Mouse (Mus musculus) hindbrain, embryonic 14.5 days (tissue): Measurements from ENCODE around the gene Tnxb. TPM values are rescaled to one million over a fixed set of nuclear protein-coding genes. Genes with fewer than 3 reads are reported as not detected.

ENCODE experiments used
- ATAC-seq: fragments of 200-750 bp; cut with Nextera tagmentation; 2 replicates; pipeline ENCODE4 v1.8.0; 2017; ENCODE audit warnings: moderate number of reproducible peaks, mild to moderate bottlenecking, moderate TSS enrichment, moderate library complexity; ENCODE audit not compliant: low FRiP score
- DNase-seq: peaks from one replicate; pipeline ENCODE4 v3.0.0-alpha.2; 2015; ENCODE audit warnings: low spot score
- H3K27ac ChIP-seq: fragments of 300-500 bp; sonication (generic); 2 replicates; pipeline ENCODE4 v1.5.1; 2014; ENCODE audit warnings: mild to moderate bottlenecking, moderate library complexity
- H3K27me3 ChIP-seq: fragments of 300-500 bp; sonication (generic); 2 replicates; pipeline ENCODE4 v1.6.1; 2014; ENCODE audit warnings: mild to moderate bottlenecking, low read length, mixed read lengths; ENCODE audit not compliant: control insufficient read depth, insufficient read depth
- H3K36me3 ChIP-seq: fragments of 300-500 bp; sonication (generic); replicated peaks from 2 replicates; pipeline ENCODE4 v1.6.1; 2014; ENCODE audit not compliant: control insufficient read depth, insufficient read depth
- H3K4me1 ChIP-seq: fragments of 300-500 bp; sonication (generic); replicated peaks from 2 replicates; pipeline ENCODE4 v1.6.1; 2014; ENCODE audit warnings: antibody characterized with exemption, low read length, mixed read lengths; ENCODE audit not compliant: control insufficient read depth, insufficient read depth
- H3K4me2 ChIP-seq: fragments of 300-500 bp; sonication (generic); replicated peaks from 2 replicates; pipeline ENCODE4 v1.6.1; 2014; ENCODE audit warnings: mild to moderate bottlenecking, moderate library complexity
- H3K4me3 ChIP-seq: fragments of 300-500 bp; sonication (generic); replicated peaks from 2 replicates; pipeline ENCODE4 v1.5.1; 2014; ENCODE audit warnings: mild to moderate bottlenecking, low read length
- H3K9ac ChIP-seq: fragments of 300-500 bp; sonication (generic); 2 replicates; pipeline ENCODE4 v1.6.1; 2014
- H3K9me3 ChIP-seq: fragments of 300-500 bp; sonication (generic); 2 replicates; pipeline ENCODE4 v1.6.1; 2016; ENCODE audit warnings: low read length; ENCODE audit not compliant: control insufficient read depth
- WGBS: fragments of 180-500 bp; shearing (Covaris S2); extraction: QIAGEN DNeasy Blood & Tissue Kit; methylation state at CpG from one replicate; pipeline ENCODE4 v1.1.7; 2014; 5-methylcytosine and 5-hydroxymethylcytosine counted together
- polyA plus RNA-seq: library from polyadenylated mRNA; unstranded; fragments of >200 nt; fragmentation: Nextera tagmentation; extraction: Ambion mirVana; gene quantifications from 2 replicates; pipeline ENCODE4 v1.2.1, GENCODE M21; 2014

Gene Tnxb
- polyA plus RNA-seq, 1 experiment from 2014 or later: 0.24 TPM

- Histone ChIP-seq H3K27me3 (peaks cover 23% of the 10 kb centered on the region), H3K27ac (peak within 1 kb of the TSS; percentile 90), H3K36me3 (peaks cover 7% of the 10 kb centered on the region; the same call in 1 of the 2 replicates), H3K9ac (peak within 1 kb of the TSS; percentile 72), H3K9me3 (no peaks in the 10 kb centered on the region), H3K4me3 (peak within 1 kb of the TSS; percentile 74), H3K4me1 (peaks cover 46% of the 10 kb centered on the region), H3K4me2 (peak within 1 kb of the TSS; percentile 85)
- ATAC-seq (peak; percentile 56), DNase-seq (peak; percentile 68)
- 0% methylated on average over 16 of the region's 16 CpGs for WGBS
These were observed 41.0 kb upstream of the Tnxb start, which contains the start of gene Prrt1 for GRCm38 (mm10) chr17:34629221-34629751. Gene Prrt1 (plus strand): TSS chr17:34629533.

GRCm38 (mm10) chr17:34629796-34630603 lies 40.3 kb upstream of the Tnxb start:
- peak overlapping the region; percentile 85 for H3K4me2 ChIP-seq
- no peak for DNase-seq
- ATAC-seq: no peak
- peak overlapping the region; percentile 90; the same call in 1 of the 2 replicates for H3K27ac ChIP-seq
- H3K4me3 ChIP-seq: peak overlapping the region; percentile 74
- H3K4me1 ChIP-seq: peaks cover 46% of the 10 kb centered on the region
- 0 out of 2 replicates have a peak, but pooled peaks cover 5% of the 10 kb centered on the region for H3K36me3 ChIP-seq
- peak overlapping the region; percentile 72 for H3K9ac ChIP-seq
- WGBS: 13% methylated on average over 12 of the region's 12 CpGs
- peaks cover 23% of the 10 kb centered on the region for H3K27me3 ChIP-seq
- H3K9me3 ChIP-seq: no peaks in the 10 kb centered on the region

- ATAC-seq (no peak), DNase-seq (no peak)
- Histone ChIP-seq H3K27ac (no peak overlapping the region), H3K9ac (peak overlapping the region; percentile 72), H3K9me3 (no peaks in the 10 kb centered on the region), H3K36me3 (no peaks in the 10 kb centered on the region), H3K4me2 (peak overlapping the region; percentile 85), H3K4me3 (peak overlapping the region; percentile 74), H3K27me3 (peaks cover 23% of the 10 kb centered on the region), H3K4me1 (peaks cover 46% of the 10 kb centered on the region)
- 3% methylated on average over 47 of the region's 48 CpGs for WGBS
These were observed 39.5 kb upstream of the Tnxb start for GRCm38 (mm10) chr17:34630761-34631301.

- no peak for ATAC-seq
- 4% methylated on average over 12 of the region's 12 CpGs for WGBS
- H3K4me1 ChIP-seq: peaks cover 39% of the 10 kb centered on the region
- no peak for DNase-seq
- peak overlapping the region; percentile 74 for H3K4me3 ChIP-seq
- H3K27me3 ChIP-seq: peaks cover 23% of the 10 kb centered on the region
- no peaks in the 10 kb centered on the region for H3K9me3 ChIP-seq
- no peak overlapping the region for H3K27ac ChIP-seq
- H3K9ac ChIP-seq: peak overlapping the region; percentile 51
- H3K36me3 ChIP-seq: no peaks in the 10 kb centered on the region
- H3K4me2 ChIP-seq: peak overlapping the region; percentile 85
These were observed 38.7 kb upstream of the Tnxb start for GRCm38 (mm10) chr17:34631647-34632046.

- H3K4me3 ChIP-seq: peak overlapping the region; percentile 74
- WGBS: 3% methylated on average over 26 of the region's 26 CpGs
- H3K9me3 ChIP-seq: no peaks in the 10 kb centered on the region
- DNase-seq: no peak
- H3K27me3 ChIP-seq: peaks cover 23% of the 10 kb centered on the region
- H3K9ac ChIP-seq: peak overlapping the region; percentile 51
- ATAC-seq: no peak
- peaks cover 39% of the 10 kb centered on the region for H3K4me1 ChIP-seq
- no peak overlapping the region for H3K27ac ChIP-seq
- H3K4me2 ChIP-seq: peak overlapping the region; percentile 85
- H3K36me3 ChIP-seq: no peaks in the 10 kb centered on the region
These were observed 38.1 kb upstream of the Tnxb start for GRCm38 (mm10) chr17:34632261-34632691.

GRCm38 (mm10) chr17:34635671-34636070 lies 34.7 kb upstream of the Tnxb start:
- DNase-seq (no peak), ATAC-seq (no peak)
- no peak overlapping the region for H3K4me3 ChIP-seq
- no peak overlapping the region for H3K4me2 ChIP-seq
- no peak overlapping the region for H3K9ac ChIP-seq
- H3K36me3 ChIP-seq: no peaks in the 10 kb centered on the region
- no peak overlapping the region for H3K27ac ChIP-seq
- no peaks in the 10 kb centered on the region for H3K9me3 ChIP-seq
- 71% methylated on average over 2 of the region's 2 CpGs for WGBS
- H3K27me3 ChIP-seq: peaks cover 16% of the 10 kb centered on the region
- peaks cover 13% of the 10 kb centered on the region for H3K4me1 ChIP-seq

- Histone ChIP-seq H3K9ac (no peak overlapping the region), H3K4me2 (no peak overlapping the region), H3K9me3 (no peaks in the 10 kb centered on the region), H3K36me3 (no peaks in the 10 kb centered on the region), H3K27ac (no peak overlapping the region), H3K4me3 (no peak overlapping the region), H3K27me3 (0 out of 2 replicates have a peak, but pooled peaks cover under 1% of the 10 kb centered on the region), H3K4me1 (no peaks in the 10 kb centered on the region)
- DNase-seq (no peak), ATAC-seq (no peak)
- 78% methylated on average over 3 of the region's 3 CpGs for WGBS
These were observed 32.9 kb upstream of the Tnxb start for GRCm38 (mm10) chr17:34637459-34637858.

GRCm38 (mm10) chr17:34639461-34640255 lies 30.7 kb upstream of the Tnxb start:
- H3K9ac ChIP-seq: no peak overlapping the region
- H3K4me2 ChIP-seq: no peak overlapping the region
- no peaks in the 10 kb centered on the region for H3K27me3 ChIP-seq
- 82% methylated on average over 7 of the region's 7 CpGs for WGBS
- DNase-seq (no peak), ATAC-seq (no peak)
- no peaks in the 10 kb centered on the region for H3K36me3 ChIP-seq
- no peaks in the 10 kb centered on the region for H3K4me1 ChIP-seq
- H3K27ac ChIP-seq: no peak overlapping the region
- H3K4me3 ChIP-seq: no peak overlapping the region
- no peaks in the 10 kb centered on the region for H3K9me3 ChIP-seq
